Mouse (Mus musculus): ENCODE results near the gene Cd274. TPM values are rescaled to one million over a fixed set of nuclear protein-coding genes. Genes with fewer than 3 reads are reported as not detected.

Gene Cd274
- polyA plus RNA-seq, 1 experiment: 4.3 TPM

GRCm38 (mm10) chr19:29334068-29334745 is 33.0 kb upstream of the Cd274 start, which contains the start of gene Rln1:
Rln1 (minus strand) TSS chr19:29334670.
- no peaks in the 10 kb centered on the region; the same call in 1 of the 2 replicates for H3K27me3 ChIP-seq (replicated peaks; ENCODE audit: control insufficient read depth, insufficient read depth, low read length)
- no peak for TF ChIP-seq POLR2A (IDR thresholded peaks at IDR 0.05; ENCODE audit: low read depth, low read length)
- no peak for TF ChIP-seq CTCF (conservative IDR thresholded peaks at IDR 0.05; ENCODE audit: insufficient read depth, insufficient read length, low read depth, low read length)
- H3K36me3 ChIP-seq (ENCODE audit: control insufficient read depth, insufficient read depth, low read length): no peaks in the 10 kb centered on the region
- H3K4me1 ChIP-seq (ENCODE audit: control insufficient read depth, insufficient read depth, low read length): no peaks in the 10 kb centered on the region; the same call in 1 of the 2 replicates
- peak within 1 kb of the TSS; percentile 47 for H3K4me3 ChIP-seq (ENCODE audit: insufficient read depth, low read depth, low read length)
- H3K27ac ChIP-seq (ENCODE audit: insufficient read depth, low read depth, low read length): no peak within 1 kb of the TSS
- WGBS: 3% methylated on average over 23 of the region's 23 CpGs
- peak; percentile 57 for DNase-seq

GRCm38 (mm10) chr19:29336624-29337023 is 30.6 kb upstream of the Cd274 start:
- DNase-seq: no peak
- no peaks in the 10 kb centered on the region for H3K27me3 ChIP-seq (replicated peaks; ENCODE audit: control insufficient read depth, insufficient read depth, low read length)
- no peaks in the 10 kb centered on the region for H3K36me3 ChIP-seq (ENCODE audit: control insufficient read depth, insufficient read depth, low read length)
- no peak overlapping the region for H3K4me3 ChIP-seq (ENCODE audit: insufficient read depth, low read depth, low read length)
- H3K27ac ChIP-seq (ENCODE audit: insufficient read depth, low read depth, low read length): no peak overlapping the region
- 90% methylated on average over 2 of the region's 2 CpGs for WGBS
- TF ChIP-seq CTCF (conservative IDR thresholded peaks at IDR 0.05; ENCODE audit: insufficient read depth, insufficient read length, low read depth, low read length) (no peak), POLR2A (IDR thresholded peaks at IDR 0.05; ENCODE audit: low read depth, low read length) (no peak)
- H3K4me1 ChIP-seq (ENCODE audit: control insufficient read depth, insufficient read depth, low read length): no peaks in the 10 kb centered on the region; the same call in 1 of the 2 replicates

GRCm38 (mm10) chr19:29341029-29341428 is 26.2 kb upstream of the Cd274 start:
- H3K4me3 ChIP-seq (ENCODE audit: insufficient read depth, low read depth, low read length): no peak overlapping the region
- 76% methylated on average over 4 of the region's 4 CpGs for WGBS
- no peak for DNase-seq
- no peaks in the 10 kb centered on the region for H3K36me3 ChIP-seq (ENCODE audit: control insufficient read depth, insufficient read depth, low read length)
- H3K4me1 ChIP-seq (ENCODE audit: control insufficient read depth, insufficient read depth, low read length): no peaks in the 10 kb centered on the region
- H3K27me3 ChIP-seq (replicated peaks; ENCODE audit: control insufficient read depth, insufficient read depth, low read length): no peaks in the 10 kb centered on the region
- no peak overlapping the region for H3K27ac ChIP-seq (ENCODE audit: insufficient read depth, low read depth, low read length)
- TF ChIP-seq CTCF (conservative IDR thresholded peaks at IDR 0.05; ENCODE audit: insufficient read depth, insufficient read length, low read depth, low read length): no peak

DNA sequence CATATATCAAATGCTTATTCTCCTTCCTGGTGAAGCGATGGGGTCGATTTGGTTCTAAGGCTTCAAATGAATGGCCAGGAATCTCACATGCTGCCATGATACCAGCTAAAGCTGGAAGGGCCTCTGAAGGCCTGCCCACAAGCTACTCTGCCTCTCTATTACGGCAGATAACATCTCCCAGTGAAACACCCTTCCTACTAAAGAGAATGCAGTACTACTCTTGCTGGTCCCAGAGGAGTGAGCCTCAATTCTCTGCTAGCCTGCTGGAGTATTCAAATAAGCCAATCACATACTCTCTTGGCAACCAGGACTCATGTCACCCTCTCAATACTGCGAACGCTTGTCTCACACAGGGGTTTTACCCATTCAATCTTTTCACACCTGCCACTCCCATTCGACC is 25.0 kb upstream of the Cd274 start:
- H3K4me3 ChIP-seq (ENCODE audit: insufficient read depth, low read depth, low read length): no peak overlapping the region
- TF ChIP-seq POLR2A (IDR thresholded peaks at IDR 0.05; ENCODE audit: low read depth, low read length) (no peak), CTCF (conservative IDR thresholded peaks at IDR 0.05; ENCODE audit: insufficient read depth, insufficient read length, low read depth, low read length) (no peak)
- no peaks in the 10 kb centered on the region for H3K36me3 ChIP-seq (ENCODE audit: control insufficient read depth, insufficient read depth, low read length)
- H3K4me1 ChIP-seq (ENCODE audit: control insufficient read depth, insufficient read depth, low read length): no peaks in the 10 kb centered on the region
- DNase-seq: no peak
- H3K27me3 ChIP-seq (replicated peaks; ENCODE audit: control insufficient read depth, insufficient read depth, low read length): no peaks in the 10 kb centered on the region
- no peak overlapping the region for H3K27ac ChIP-seq (ENCODE audit: insufficient read depth, low read depth, low read length)
- 86% methylated on average over 6 of the region's 6 CpGs for WGBS

DNA sequence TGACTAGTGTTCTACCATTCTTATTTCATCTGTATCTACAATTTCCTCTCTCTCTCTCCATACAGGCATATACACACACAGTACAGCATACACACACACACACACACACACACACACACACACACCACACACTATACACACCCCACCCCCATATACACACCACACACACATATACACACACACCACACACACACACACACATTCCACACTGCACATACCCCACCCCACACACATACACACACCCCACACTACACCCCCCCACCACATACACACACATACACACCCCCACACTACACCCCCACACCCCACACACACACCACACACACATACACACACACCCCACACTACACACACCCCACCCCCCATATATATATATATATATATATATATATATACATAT is 22.4 kb upstream of the Cd274 start:
- no peaks in the 10 kb centered on the region for H3K27me3 ChIP-seq (replicated peaks; ENCODE audit: control insufficient read depth, insufficient read depth, low read length)
- H3K4me1 ChIP-seq (ENCODE audit: control insufficient read depth, insufficient read depth, low read length): no peaks in the 10 kb centered on the region
- no peak for DNase-seq
- TF ChIP-seq POLR2A (IDR thresholded peaks at IDR 0.05; ENCODE audit: low read depth, low read length): no peak
- no peak for TF ChIP-seq CTCF (conservative IDR thresholded peaks at IDR 0.05; ENCODE audit: insufficient read depth, insufficient read length, low read depth, low read length)
- no peak overlapping the region for H3K27ac ChIP-seq (ENCODE audit: insufficient read depth, low read depth, low read length)
- H3K36me3 ChIP-seq (ENCODE audit: control insufficient read depth, insufficient read depth, low read length): peaks cover 2% of the 10 kb centered on the region; the same call in 1 of the 2 replicates
- no peak overlapping the region for H3K4me3 ChIP-seq (ENCODE audit: insufficient read depth, low read depth, low read length)

GRCm38 (mm10) chr19:29345636-29346035 is 21.6 kb upstream of the Cd274 start:
- 72% methylated on average over 6 of the region's 6 CpGs for WGBS
- no peak for DNase-seq
- Histone ChIP-seq H3K4me3 (ENCODE audit: insufficient read depth, low read depth, low read length) (no peak overlapping the region), H3K4me1 (ENCODE audit: control insufficient read depth, insufficient read depth, low read length) (no peaks in the 10 kb centered on the region), H3K27me3 (replicated peaks; ENCODE audit: control insufficient read depth, insufficient read depth, low read length) (no peaks in the 10 kb centered on the region), H3K36me3 (ENCODE audit: control insufficient read depth, insufficient read depth, low read length) (peaks cover 2% of the 10 kb centered on the region; the same call in 1 of the 2 replicates), H3K27ac (ENCODE audit: insufficient read depth, low read depth, low read length) (no peak overlapping the region)
- TF ChIP-seq POLR2A (IDR thresholded peaks at IDR 0.05; ENCODE audit: low read depth, low read length): no peak
- no peak for TF ChIP-seq CTCF (conservative IDR thresholded peaks at IDR 0.05; ENCODE audit: insufficient read depth, insufficient read length, low read depth, low read length)

GRCm38 (mm10) chr19:29350991-29351390 is 16.3 kb upstream of the Cd274 start:
- DNase-seq: no peak
- Histone ChIP-seq H3K4me1 (ENCODE audit: control insufficient read depth, insufficient read depth, low read length) (no peaks in the 10 kb centered on the region; the same call in 1 of the 2 replicates), H3K27ac (ENCODE audit: insufficient read depth, low read depth, low read length) (no peak overlapping the region), H3K27me3 (replicated peaks; ENCODE audit: control insufficient read depth, insufficient read depth, low read length) (no peaks in the 10 kb centered on the region), H3K4me3 (ENCODE audit: insufficient read depth, low read depth, low read length) (no peak overlapping the region), H3K36me3 (ENCODE audit: control insufficient read depth, insufficient read depth, low read length) (peaks cover 2% of the 10 kb centered on the region; the same call in 1 of the 2 replicates)
- TF ChIP-seq POLR2A (IDR thresholded peaks at IDR 0.05; ENCODE audit: low read depth, low read length) (no peak), CTCF (conservative IDR thresholded peaks at IDR 0.05; ENCODE audit: insufficient read depth, insufficient read length, low read depth, low read length) (no peak)
- 46% methylated on average over 5 of the region's 5 CpGs for WGBS

Data from kidney, adult 2 months (tissue).